Mouse (Mus musculus): Measurements from ENCODE around the gene Pcsk5. TPM values are rescaled to one million over a fixed set of nuclear protein-coding genes. Genes with fewer than 3 reads are reported as not detected.
"Not testable (repeated sequence)": the region's sequence is repeated elsewhere in the genome, so short reads cannot be mapped to it uniquely, and the experiment has no call there.

Pcsk5 gene
- polyA plus RNA-seq, 1 experiment, result 5.0 TPM

- Histone ChIP-seq H3K27ac (ENCODE audit: insufficient read depth, low read length) (no peak overlapping the region), H3K4me1 (ENCODE audit: control insufficient read depth, insufficient read depth, low read length) (no peaks in the 10 kb centered on the region), H3K4me3 (ENCODE audit: insufficient read depth, low read length) (no peak overlapping the region)
- no peak for TF ChIP-seq POLR2A (IDR thresholded peaks at IDR 0.05; ENCODE audit: extremely low read depth, insufficient read depth, low read length)
- no peak for TF ChIP-seq CTCF (IDR thresholded peaks at IDR 0.05; ENCODE audit: extremely low read depth, insufficient read depth, low read length)
Observed at GRCm38 (mm10) chr19:17476021-17476420, 361.4 kb downstream of the Pcsk5 start.

DNA sequence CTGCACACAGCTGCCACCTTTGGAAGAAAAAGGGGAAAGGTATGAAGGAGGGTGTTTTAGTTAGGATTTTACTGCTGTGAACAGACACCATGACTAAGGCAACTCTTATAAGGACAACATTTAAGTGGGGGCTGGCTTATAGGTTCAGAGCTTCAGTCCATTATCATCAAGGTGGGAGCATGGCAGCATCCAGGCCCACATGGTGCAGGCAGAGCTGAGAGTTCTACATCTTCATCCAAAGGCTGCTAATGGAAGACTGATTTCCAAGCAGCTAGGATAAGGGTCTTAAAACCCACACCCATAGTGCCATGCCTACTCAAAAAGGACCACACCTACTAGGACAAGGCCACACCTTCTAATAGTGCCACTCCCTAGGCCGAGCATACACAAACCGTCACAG lies 364.3 kb downstream of the Pcsk5 start:
- not testable (repeated sequence) for H3K4me1 ChIP-seq (ENCODE audit: control insufficient read depth, insufficient read depth, low read length); H3K4me3 ChIP-seq (ENCODE audit: insufficient read depth, low read length); H3K27ac ChIP-seq (ENCODE audit: insufficient read depth, low read length)

DNA sequence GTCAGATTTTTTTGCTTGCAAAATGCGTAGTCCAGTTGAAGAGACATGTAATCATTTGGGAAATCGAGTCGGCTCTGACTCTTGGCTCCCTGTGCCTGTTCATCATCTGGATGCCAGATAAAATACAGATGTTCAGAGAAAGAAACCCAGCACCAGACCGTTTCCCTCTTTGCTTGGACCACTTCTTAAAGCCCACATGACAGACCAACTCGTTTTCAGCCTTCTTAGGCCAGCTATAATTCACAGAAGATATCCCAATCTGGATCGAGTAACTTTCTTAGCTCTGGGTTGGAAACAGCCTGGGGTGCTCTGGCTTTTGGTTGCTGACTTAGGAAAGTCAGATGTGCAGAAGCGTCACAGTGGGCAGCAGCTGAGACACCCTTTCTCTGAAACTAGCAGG lies 365.6 kb downstream of the Pcsk5 start:
- TF ChIP-seq POLR2A (IDR thresholded peaks at IDR 0.05; ENCODE audit: extremely low read depth, insufficient read depth, low read length) (no peak), CTCF (IDR thresholded peaks at IDR 0.05; ENCODE audit: extremely low read depth, insufficient read depth, low read length) (no peak)
- no peak overlapping the region for H3K27ac ChIP-seq (ENCODE audit: insufficient read depth, low read length)
- H3K4me3 ChIP-seq (ENCODE audit: insufficient read depth, low read length), result no peak overlapping the region
- H3K4me1 ChIP-seq (ENCODE audit: control insufficient read depth, insufficient read depth, low read length), result no peaks in the 10 kb centered on the region

GRCm38 (mm10) chr19:17471196-17471595 lies 366.2 kb downstream of the Pcsk5 start:
- no peak overlapping the region for H3K4me3 ChIP-seq (ENCODE audit: insufficient read depth, low read length)
- H3K4me1 ChIP-seq (ENCODE audit: control insufficient read depth, insufficient read depth, low read length), result no peaks in the 10 kb centered on the region
- no peak overlapping the region for H3K27ac ChIP-seq (ENCODE audit: insufficient read depth, low read length)
- no peak for TF ChIP-seq CTCF (IDR thresholded peaks at IDR 0.05; ENCODE audit: extremely low read depth, insufficient read depth, low read length)

GRCm38 (mm10) chr19:17467556-17468211 lies 369.7 kb downstream of the Pcsk5 start:
- TF ChIP-seq CTCF (IDR thresholded peaks at IDR 0.05; ENCODE audit: extremely low read depth, insufficient read depth, low read length) (peak; percentile 64), POLR2A (IDR thresholded peaks at IDR 0.05; ENCODE audit: extremely low read depth, insufficient read depth, low read length) (no peak)
- Histone ChIP-seq H3K4me3 (ENCODE audit: insufficient read depth, low read length) (no peak overlapping the region), H3K4me1 (ENCODE audit: control insufficient read depth, insufficient read depth, low read length) (no peaks in the 10 kb centered on the region), H3K27ac (ENCODE audit: insufficient read depth, low read length) (no peak overlapping the region)

- TF ChIP-seq POLR2A (IDR thresholded peaks at IDR 0.05; ENCODE audit: extremely low read depth, insufficient read depth, low read length) (no peak), CTCF (IDR thresholded peaks at IDR 0.05; ENCODE audit: extremely low read depth, insufficient read depth, low read length) (no peak)
- no peak overlapping the region for H3K4me3 ChIP-seq (ENCODE audit: insufficient read depth, low read length)
Observed at GRCm38 (mm10) chr19:17452001-17452400, 385.4 kb downstream of the Pcsk5 start.

DNA sequence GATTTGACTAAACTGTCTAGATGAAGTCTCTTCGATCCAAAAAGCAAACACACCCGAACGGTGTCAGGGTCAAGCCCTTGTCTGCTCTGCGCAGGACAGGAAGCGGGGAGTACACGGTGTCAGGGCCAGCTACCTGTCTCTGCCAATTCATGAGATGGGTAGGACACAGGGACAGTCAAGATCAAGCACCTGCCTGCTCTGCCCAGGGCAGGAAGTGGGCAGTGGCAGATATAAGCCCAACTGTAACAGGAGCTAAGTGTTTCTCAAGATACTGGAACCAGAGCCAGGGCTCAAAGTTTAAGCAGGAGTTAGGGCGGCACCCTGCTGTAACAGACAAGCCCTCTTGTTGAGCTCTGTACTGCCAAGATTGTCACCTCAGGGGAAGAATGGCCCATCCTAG lies 393.9 kb downstream of the Pcsk5 start:
- H3K27ac ChIP-seq (ENCODE audit: insufficient read depth, low read length), result no peak overlapping the region
- H3K4me3 ChIP-seq (ENCODE audit: insufficient read depth, low read length), result no peak overlapping the region
- no peaks in the 10 kb centered on the region for H3K4me1 ChIP-seq (ENCODE audit: control insufficient read depth, insufficient read depth, low read length)
- TF ChIP-seq CTCF (IDR thresholded peaks at IDR 0.05; ENCODE audit: extremely low read depth, insufficient read depth, low read length), result no peak

More at GRCm38 (mm10) chr19:17452001-17452400, 385.4 kb downstream of the Pcsk5 start:
- no peaks in the 10 kb centered on the region for H3K4me1 ChIP-seq (ENCODE audit: control insufficient read depth, insufficient read depth, low read length)
- H3K27ac ChIP-seq (ENCODE audit: insufficient read depth, low read length), result no peak overlapping the region

DNA sequence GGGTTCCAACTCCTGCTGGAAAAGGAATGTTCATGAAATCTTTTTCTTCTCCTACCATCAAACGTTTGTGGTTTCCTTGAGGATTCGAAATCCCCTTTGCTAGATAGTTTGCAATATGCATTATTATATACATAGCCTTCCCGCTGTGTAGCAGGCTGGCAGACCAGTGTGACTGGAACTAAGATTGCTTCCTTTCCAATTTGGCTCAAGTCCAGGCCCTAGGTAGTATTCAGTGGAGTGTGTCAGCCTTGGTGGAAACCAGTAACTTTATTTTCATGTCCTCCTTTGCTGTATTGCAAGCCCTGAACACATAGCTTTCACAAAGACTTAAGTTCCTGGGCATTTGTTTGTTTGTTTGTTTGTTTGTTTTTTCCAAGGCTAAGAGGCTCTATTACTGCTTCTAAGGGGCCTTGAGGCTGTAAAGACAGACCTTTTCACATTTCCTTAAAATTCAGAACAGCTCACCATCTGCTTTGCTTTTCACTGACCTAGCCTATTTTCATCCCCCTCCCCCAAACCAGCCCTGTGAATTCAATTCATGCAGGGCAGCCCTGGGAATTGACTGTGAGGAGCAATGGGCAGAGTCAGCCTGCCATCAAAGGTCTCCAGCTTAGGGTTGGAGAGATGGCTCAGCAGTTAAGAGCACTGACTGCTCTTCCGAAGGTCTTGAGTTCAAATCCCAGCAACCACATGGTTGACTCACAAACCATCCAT lies 397.8 kb downstream of the Pcsk5 start:
- TF ChIP-seq POLR2A (IDR thresholded peaks at IDR 0.05; ENCODE audit: extremely low read depth, insufficient read depth, low read length), result no peak
- no peak for TF ChIP-seq CTCF (IDR thresholded peaks at IDR 0.05; ENCODE audit: extremely low read depth, insufficient read depth, low read length)
- no peaks in the 10 kb centered on the region for H3K4me1 ChIP-seq (ENCODE audit: control insufficient read depth, insufficient read depth, low read length)
- H3K4me3 ChIP-seq (ENCODE audit: insufficient read depth, low read length), result no peak overlapping the region
- no peak overlapping the region for H3K27ac ChIP-seq (ENCODE audit: insufficient read depth, low read length)

DNA sequence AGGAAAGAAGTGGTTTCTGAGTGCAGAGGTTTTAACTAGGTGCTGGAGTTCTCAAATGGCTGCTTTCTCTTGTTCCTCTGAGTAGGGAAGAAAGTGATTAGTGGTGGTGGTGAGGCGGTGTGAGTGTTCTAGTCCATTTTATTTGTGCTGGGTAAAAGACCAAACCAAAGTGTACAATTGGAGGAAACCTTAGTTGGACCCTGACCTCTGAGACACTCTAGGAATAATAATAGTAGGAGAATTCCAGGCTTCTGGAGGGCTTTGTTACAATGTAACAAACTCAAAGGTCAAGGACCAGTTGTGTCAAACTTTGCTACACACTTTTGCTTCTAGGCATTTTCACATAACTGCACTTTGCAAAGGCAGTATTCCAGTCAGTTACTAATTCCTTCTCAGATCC lies 400.8 kb downstream of the Pcsk5 start:
- no peak for TF ChIP-seq CTCF (IDR thresholded peaks at IDR 0.05; ENCODE audit: extremely low read depth, insufficient read depth, low read length)
- no peak for TF ChIP-seq POLR2A (IDR thresholded peaks at IDR 0.05; ENCODE audit: extremely low read depth, insufficient read depth, low read length)
- H3K27ac ChIP-seq (ENCODE audit: insufficient read depth, low read length), result no peak overlapping the region
- H3K4me3 ChIP-seq (ENCODE audit: insufficient read depth, low read length), result no peak overlapping the region
- H3K4me1 ChIP-seq (ENCODE audit: control insufficient read depth, insufficient read depth, low read length), result no peaks in the 10 kb centered on the region

DNA sequence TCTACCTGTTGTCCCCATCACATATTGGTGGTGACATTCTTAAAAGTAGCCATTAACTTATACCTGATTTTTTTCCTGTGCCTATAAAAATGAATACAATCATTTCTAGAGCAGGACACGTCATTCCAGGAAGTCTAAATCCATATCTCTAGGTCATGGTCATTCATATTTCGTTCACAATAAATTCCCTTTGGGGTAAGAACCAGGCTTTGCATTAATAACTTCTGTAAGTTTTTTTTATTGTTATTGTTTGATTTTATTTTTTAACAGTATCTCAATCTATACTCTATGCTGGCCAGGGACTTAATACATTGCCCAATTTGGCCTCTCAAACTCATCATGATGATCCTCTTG lies 408.9 kb downstream of the Pcsk5 start:
- Histone ChIP-seq H3K4me1 (ENCODE audit: control insufficient read depth, insufficient read depth, low read length) (no peaks in the 10 kb centered on the region), H3K4me3 (ENCODE audit: insufficient read depth, low read length) (no peak overlapping the region), H3K27ac (ENCODE audit: insufficient read depth, low read length) (no peak overlapping the region)
- no peak for TF ChIP-seq CTCF (IDR thresholded peaks at IDR 0.05; ENCODE audit: extremely low read depth, insufficient read depth, low read length)
- TF ChIP-seq POLR2A (IDR thresholded peaks at IDR 0.05; ENCODE audit: extremely low read depth, insufficient read depth, low read length), result no peak

Data from cortical plate, adult 2 months (tissue).